Mouse (Mus musculus) bone marrow macrophage, adult 2 months (primary cell): ENCODE data around the gene Mrpl44.

Experiments
- CTCF ChIP-seq: IDR thresholded peaks from 2 replicates; pipeline ENCODE4 v1.5.1; 2012; ENCODE audit warnings: low read depth, mild to moderate bottlenecking, low read length, moderate library complexity
- POLR2A ChIP-seq: IDR thresholded peaks from 2 replicates; pipeline ENCODE4 v1.6.1; 2012; ENCODE audit warnings: mild to moderate bottlenecking, low read depth, low read length, borderline replicate concordance

- TF ChIP-seq POLR2A (no peak), CTCF (no peak)
Measured at GRCm38 (mm10) chr1:79823951-79824633, 48.3 kb downstream of the Mrpl44 start.
